Mouse (Mus musculus) neural tube, embryonic 11.5 days (tissue): ENCODE results near the gene Ass1. TPM values are rescaled to one million over a fixed set of nuclear protein-coding genes. Genes with fewer than 3 reads are reported as not detected.

Experiments
- ATAC-seq: fragments of 200-750 bp; cut with Nextera tagmentation; 2 replicates; pipeline ENCODE4 v1.8.0; 2017; ENCODE audit warnings: moderate number of reproducible peaks, mild to moderate bottlenecking, moderate TSS enrichment, moderate library complexity; ENCODE audit not compliant: insufficient read depth, low FRiP score, low TSS enrichment
- DNase-seq: peaks from one replicate; pipeline ENCODE4 v3.0.0-alpha.2; 2015; ENCODE audit warnings: low spot score
- H3K27ac ChIP-seq: fragments of 300-500 bp; sonication (generic); 2 replicates; pipeline ENCODE4 v1.5.1; 2014; ENCODE audit warnings: low read depth, mild to moderate bottlenecking, low read length
- H3K27me3 ChIP-seq: fragments of 300-500 bp; sonication (generic); 2 replicates; pipeline ENCODE4 v1.6.1; 2014; ENCODE audit warnings: mild to moderate bottlenecking, low read length, mixed read lengths; ENCODE audit not compliant: control insufficient read depth, insufficient read depth
- H3K36me3 ChIP-seq: fragments of 300-500 bp; sonication (generic); 2 replicates; pipeline ENCODE4 v1.6.1; 2014; ENCODE audit warnings: mild to moderate bottlenecking, low read length, moderate library complexity, mixed read lengths; ENCODE audit not compliant: control insufficient read depth, insufficient read depth
- H3K4me1 ChIP-seq: fragments of 300-500 bp; sonication (generic); 2 replicates; pipeline ENCODE4 v1.6.1; 2014; ENCODE audit warnings: low read length, mixed read lengths; ENCODE audit not compliant: control insufficient read depth, insufficient read depth
- H3K4me2 ChIP-seq: fragments of 300-500 bp; sonication (generic); 2 replicates; pipeline ENCODE4 v1.6.1; 2014; ENCODE audit warnings: low read depth, mild to moderate bottlenecking, moderate library complexity
- H3K4me3 ChIP-seq: fragments of 300-500 bp; sonication (generic); 2 replicates; pipeline ENCODE4 v1.5.1; 2014; ENCODE audit warnings: low read depth, low read length
- H3K9ac ChIP-seq: fragments of 300-500 bp; sonication (generic); 2 replicates; pipeline ENCODE4 v1.6.1; 2014; ENCODE audit warnings: mild to moderate bottlenecking, low read length
- H3K9me3 ChIP-seq: fragments of 300-500 bp; sonication (generic); 2 replicates; pipeline ENCODE4 v1.6.1; 2016; ENCODE audit warnings: low read length; ENCODE audit not compliant: control insufficient read depth
- WGBS: fragments of 180-500 bp; shearing (Covaris S2); extraction: QIAGEN DNeasy Blood & Tissue Kit; methylation state at CpG from one replicate; pipeline ENCODE4 v1.1.7; 2014; 5-methylcytosine and 5-hydroxymethylcytosine counted together
- polyA plus RNA-seq: library from polyadenylated mRNA; unstranded; fragments of >200 nt; fragmentation: Nextera tagmentation; extraction: Ambion mirVana; gene quantifications from 2 replicates; pipeline ENCODE4 v1.2.1, GENCODE M21; 2014

Gene Ass1
- polyA plus RNA-seq, 1 experiment from 2014 or later: 34.5 TPM

- Histone ChIP-seq H3K36me3 (no peaks in the 10 kb centered on the region), H3K4me1 (peaks cover 53% of the 10 kb centered on the region), H3K27me3 (peaks cover 64% of the 10 kb centered on the region), H3K9ac (no peak overlapping the region), H3K4me2 (no peak overlapping the region), H3K4me3 (no peak overlapping the region), H3K27ac (peak overlapping the region; percentile 42; the same call in 1 of the 2 replicates), H3K9me3 (no peaks in the 10 kb centered on the region)
- whole genome bisulfite sequencing: 13% methylated on average over 21 of the region's 21 CpGs
- DNase-seq: peak; percentile 63
- ATAC-seq: peak; percentile 59
Measured at GRCm38 (mm10) chr2:31499327-31500291, 29.6 kb downstream of the Ass1 start.

- DNase-seq: peak; percentile 75
- Histone ChIP-seq H3K9me3 (no peaks in the 10 kb centered on the region), H3K27ac (peak overlapping the region; percentile 11; the same call in 1 of the 2 replicates), H3K36me3 (no peaks in the 10 kb centered on the region), H3K4me2 (no peak overlapping the region), H3K4me1 (peaks cover 49% of the 10 kb centered on the region), H3K4me3 (no peak overlapping the region), H3K9ac (no peak overlapping the region), H3K27me3 (peaks cover 74% of the 10 kb centered on the region)
- WGBS: 20% methylated on average over 24 of the region's 24 CpGs
- peak; percentile 80 for ATAC-seq
Measured at GRCm38 (mm10) chr2:31500292-31501204, 30.5 kb downstream of the Ass1 start.

DNA sequence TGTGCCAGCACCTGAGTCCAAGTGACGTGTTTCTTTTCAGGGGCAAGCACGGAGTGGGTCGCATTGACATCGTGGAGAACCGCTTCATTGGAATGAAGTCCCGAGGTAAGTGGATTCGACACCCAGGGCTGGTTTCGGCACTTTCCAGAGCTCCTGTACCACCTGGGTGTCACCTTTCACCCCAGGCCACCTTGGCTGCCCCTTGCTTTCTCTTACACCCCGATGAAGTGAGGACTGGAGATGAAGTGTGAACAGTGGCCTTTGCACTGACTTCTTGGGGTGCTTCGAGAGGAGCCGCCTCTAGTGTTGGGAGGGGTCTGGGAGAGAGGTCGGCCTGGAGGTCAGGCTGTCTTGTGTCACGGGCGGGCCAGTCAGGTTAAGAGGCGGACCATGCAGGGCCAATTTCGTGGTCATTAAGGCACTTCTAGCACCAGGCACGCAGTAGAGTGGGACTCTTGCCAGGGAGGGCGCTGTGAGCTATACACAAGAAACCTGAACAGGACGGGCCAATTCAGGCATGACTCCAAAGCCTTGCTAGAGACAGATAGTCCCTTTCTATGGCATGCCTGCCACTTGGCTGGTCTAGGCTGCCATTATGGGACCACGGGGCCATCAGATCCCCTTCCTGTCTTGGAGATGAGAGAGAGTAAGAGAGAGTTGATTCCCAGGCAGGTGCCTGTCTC is 31.6 kb downstream of the Ass1 start:
- H3K9me3 ChIP-seq: no peaks in the 10 kb centered on the region

GRCm38 (mm10) chr2:31502616-31503522 is 32.9 kb downstream of the Ass1 start:
- DNase-seq (no peak), ATAC-seq (no peak)
- H3K4me3 ChIP-seq: no peak overlapping the region
- H3K27ac ChIP-seq: no peak overlapping the region
- H3K4me2 ChIP-seq: no peak overlapping the region
- peaks cover 70% of the 10 kb centered on the region for H3K27me3 ChIP-seq
- H3K9me3 ChIP-seq: no peaks in the 10 kb centered on the region
- no peaks in the 10 kb centered on the region for H3K36me3 ChIP-seq
- H3K4me1 ChIP-seq: peaks cover 29% of the 10 kb centered on the region
- WGBS: 52% methylated on average over 15 of the region's 15 CpGs
- no peak overlapping the region for H3K9ac ChIP-seq

More for the DNA sequence above, 31.6 kb downstream of the Ass1 start:
- WGBS: 34% methylated on average over 20 of the region's 20 CpGs
- H3K36me3 ChIP-seq: no peaks in the 10 kb centered on the region
- no peak overlapping the region for H3K4me2 ChIP-seq
- H3K27me3 ChIP-seq: peaks cover 79% of the 10 kb centered on the region
- peaks cover 40% of the 10 kb centered on the region for H3K4me1 ChIP-seq
- H3K4me3 ChIP-seq: no peak overlapping the region
- no peak overlapping the region for H3K9ac ChIP-seq
- ATAC-seq: no peak
- no peak overlapping the region for H3K27ac ChIP-seq
- DNase-seq: peak; percentile 60

- WGBS: 47% methylated on average over 11 of the region's 11 CpGs
Measured at GRCm38 (mm10) chr2:31505472-31505871, 35.5 kb downstream of the Ass1 start.

DNA sequence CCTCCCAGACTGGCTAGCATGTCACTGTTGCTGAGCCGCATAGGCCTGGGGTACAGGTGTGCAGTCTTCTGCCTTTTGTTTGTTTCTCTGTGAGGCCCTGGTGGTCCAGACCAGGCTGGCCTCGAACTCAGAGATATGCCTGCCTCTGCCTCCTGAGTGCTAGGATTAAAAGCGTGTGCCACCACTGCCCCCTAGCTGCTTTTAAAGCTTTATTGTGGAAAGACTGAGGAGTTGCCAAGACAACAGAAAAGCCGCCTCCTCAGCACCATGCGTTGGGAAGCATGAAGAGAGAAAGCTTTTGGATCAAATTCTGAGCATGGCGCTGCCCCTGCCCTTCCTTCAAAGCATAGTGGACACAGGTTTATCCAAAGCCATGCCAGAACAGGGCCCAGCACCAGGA is 38.8 kb downstream of the Ass1 start:
- no peak for DNase-seq
- WGBS: 92% methylated on average over 6 of the region's 6 CpGs
- no peak overlapping the region for H3K4me2 ChIP-seq
- ATAC-seq: no peak
- no peak overlapping the region for H3K4me3 ChIP-seq
- no peak overlapping the region for H3K27ac ChIP-seq
- H3K9me3 ChIP-seq: no peaks in the 10 kb centered on the region
- H3K9ac ChIP-seq: no peak overlapping the region
- H3K4me1 ChIP-seq: no peaks in the 10 kb centered on the region
- no peaks in the 10 kb centered on the region for H3K36me3 ChIP-seq
- H3K27me3 ChIP-seq: peaks cover 52% of the 10 kb centered on the region

More at GRCm38 (mm10) chr2:31505472-31505871, 35.5 kb downstream of the Ass1 start:
- H3K27me3 ChIP-seq: peaks cover 64% of the 10 kb centered on the region
- no peaks in the 10 kb centered on the region for H3K9me3 ChIP-seq
- no peak for ATAC-seq
- no peak for DNase-seq
- no peak overlapping the region for H3K4me2 ChIP-seq
- H3K4me3 ChIP-seq: no peak overlapping the region
- H3K27ac ChIP-seq: no peak overlapping the region
- H3K9ac ChIP-seq: no peak overlapping the region
- no peaks in the 10 kb centered on the region for H3K36me3 ChIP-seq
- H3K4me1 ChIP-seq: peaks cover 13% of the 10 kb centered on the region; the same call in 1 of the 2 replicates

GRCm38 (mm10) chr2:31511316-31511715 is 41.3 kb downstream of the Ass1 start:
- 83% methylated on average over 6 of the region's 6 CpGs for WGBS
- H3K4me1 ChIP-seq: no peaks in the 10 kb centered on the region
- peaks cover 30% of the 10 kb centered on the region for H3K27me3 ChIP-seq
- H3K9ac ChIP-seq: no peak overlapping the region
- H3K4me2 ChIP-seq: no peak overlapping the region
- ATAC-seq: no peak
- H3K36me3 ChIP-seq: no peaks in the 10 kb centered on the region
- H3K4me3 ChIP-seq: no peak overlapping the region
- no peak overlapping the region for H3K27ac ChIP-seq
- DNase-seq: no peak
- 0 out of 2 replicates have a peak, but pooled peaks cover 6% of the 10 kb centered on the region for H3K9me3 ChIP-seq
